Comparison of ENCODE assay signal across 8 mouse cellular contexts in the genomic region with DNA sequence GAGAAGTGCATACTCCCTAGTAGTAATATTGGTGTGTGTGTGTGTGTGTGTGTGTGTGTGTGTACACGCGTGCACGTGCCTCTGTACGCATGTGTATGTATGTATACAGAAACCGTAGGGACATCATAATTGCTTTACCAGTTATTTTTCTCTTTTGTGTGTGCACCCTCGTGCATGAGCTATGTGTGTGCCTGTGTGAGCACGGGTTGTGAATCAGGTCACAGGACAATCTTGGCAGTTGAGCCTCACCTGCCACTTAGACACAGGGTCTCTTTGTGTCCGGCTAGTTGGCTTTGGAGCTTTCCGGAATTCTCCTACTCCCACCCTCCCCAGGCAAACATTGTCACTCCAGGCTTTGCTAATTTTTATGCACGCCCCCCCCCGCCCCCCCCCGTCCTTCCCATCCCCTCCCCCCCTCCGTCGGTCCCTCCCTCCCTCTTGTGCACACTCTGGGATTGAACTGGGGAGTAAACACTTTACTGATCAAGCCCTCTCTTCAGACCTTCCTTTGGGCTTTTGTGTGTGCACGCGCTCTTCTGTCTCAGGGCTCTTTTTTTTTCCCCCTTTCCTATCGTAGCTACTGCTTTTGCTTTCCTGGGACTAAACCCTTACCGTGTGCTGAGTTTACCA. TPM values are rescaled to one million over a fixed set of nuclear protein-coding genes. Genes with fewer than 3 reads are reported as not detected.
DNase-seq lines count a peak whose midpoint lies in the region; ATAC-seq lines count a peak whose summit lies in the region.

TSS of gene Gm11042 (minus strand) at position 51 of the 630 bp plus-strand sequence.

- peak within 1 kb of the TSS; percentile 66 for H3K9ac ChIP-seq in heart, embryonic 12.5 days
- peak within 1 kb of the TSS; percentile 70 for H3K9ac ChIP-seq in forebrain, embryonic 12.5 days
- peak within 1 kb of the TSS; percentile 67 for H3K9ac ChIP-seq in neural tube, embryonic 15.5 days (replicated peaks)

- ATAC-seq in heart, embryonic 12.5 days (ENCODE audit: insufficient number of reproducible peaks, low FRiP score) = 0 out of 2 replicates have a peak, but pooled peaks have one; percentile 53
- peak; percentile 73 for ATAC-seq in forebrain, embryonic 12.5 days (ENCODE audit: low FRiP score)
- peak; percentile 81 for ATAC-seq in neural tube, embryonic 15.5 days (ENCODE audit: low FRiP score)
- no peak for ATAC-seq in erythroid progenitor cell, adult 5-6 weeks (replicated peaks; ENCODE audit: low FRiP score, poor library complexity, severe bottlenecking)

- H3K36me3 ChIP-seq in heart, embryonic 12.5 days = no peaks in the 10 kb centered on the region
- H3K36me3 ChIP-seq in forebrain, embryonic 12.5 days (replicated peaks) = no peaks in the 10 kb centered on the region
- no peaks in the 10 kb centered on the region for H3K36me3 ChIP-seq in neural tube, embryonic 15.5 days

- DNase-seq in heart, adult 8-10 months (ENCODE audit: low spot score) = no peak
- peak; percentile 9 for DNase-seq in NIH3T3 (ENCODE audit: low read depth)
- DNase-seq in kidney, postnatal 14 days = peak; percentile 4
- DNase-seq in spleen, adult 12 weeks (ENCODE audit: low spot score) = no peak

- H3K4me2 ChIP-seq in heart, embryonic 12.5 days = peak within 1 kb of the TSS; percentile 84
- H3K4me2 ChIP-seq in forebrain, embryonic 12.5 days = peak within 1 kb of the TSS; percentile 63
- peak within 1 kb of the TSS; percentile 69 for H3K4me2 ChIP-seq in neural tube, embryonic 15.5 days

- no peaks in the 10 kb centered on the region for H3K9me3 ChIP-seq in heart, embryonic 12.5 days (replicated peaks)
- H3K9me3 ChIP-seq in forebrain, embryonic 12.5 days = no peaks in the 10 kb centered on the region
- H3K9me3 ChIP-seq in neural tube, embryonic 15.5 days (replicated peaks) = no peaks in the 10 kb centered on the region

- H3K27me3 ChIP-seq in heart, embryonic 12.5 days (replicated peaks) = no peaks in the 10 kb centered on the region
- 0 out of 2 replicates have a peak, but pooled peaks cover 3% of the 10 kb centered on the region for H3K27me3 ChIP-seq in forebrain, embryonic 12.5 days
- no peaks in the 10 kb centered on the region for H3K27me3 ChIP-seq in neural tube, embryonic 15.5 days (replicated peaks)

- peak within 1 kb of the TSS; percentile 58 for H3K27ac ChIP-seq in heart, embryonic 12.5 days (ENCODE audit: poor library complexity, severe bottlenecking)
- peak within 1 kb of the TSS; percentile 85 for H3K27ac ChIP-seq in forebrain, embryonic 12.5 days
- peak within 1 kb of the TSS; percentile 87 for H3K27ac ChIP-seq in neural tube, embryonic 15.5 days (replicated peaks)

- WGBS in heart, embryonic 12.5 days = 37% methylated on average over 15 of the region's 18 CpGs
- WGBS in forebrain, embryonic 12.5 days = 34% methylated on average over 16 of the region's 18 CpGs
- WGBS in neural tube, embryonic 15.5 days = 24% methylated on average over 16 of the region's 18 CpGs

- peak within 1 kb of the TSS; percentile 56 for H3K4me3 ChIP-seq in heart, embryonic 12.5 days
- peak within 1 kb of the TSS; percentile 41 for H3K4me3 ChIP-seq in forebrain, embryonic 12.5 days (replicated peaks)
- peak within 1 kb of the TSS; percentile 53 for H3K4me3 ChIP-seq in neural tube, embryonic 15.5 days (replicated peaks)

- H3K4me1 ChIP-seq in heart, embryonic 12.5 days (replicated peaks) = peaks cover 4% of the 10 kb centered on the region; the same call in 1 of the 2 replicates
- H3K4me1 ChIP-seq in forebrain, embryonic 12.5 days = 0 out of 2 replicates have a peak, but pooled peaks cover 2% of the 10 kb centered on the region
- peaks cover 5% of the 10 kb centered on the region for H3K4me1 ChIP-seq in neural tube, embryonic 15.5 days

RNA-seq across cellular contexts. Expression of gene Gm11042, which starts in this region (rescaled TPM):
- not detected in 2 replicates for polyA plus RNA-seq in heart, embryonic 12.5 days (2016; fragmentation: Nextera tagmentation; extraction: Ambion mirVana)
- not detected for total RNA-seq in heart, adult 8-10 months (2022)
- polyA plus RNA-seq in forebrain, embryonic 12.5 days (2016; fragmentation: Nextera tagmentation; extraction: Ambion mirVana) = not detected in 2 replicates
- polyA plus RNA-seq in neural tube, embryonic 15.5 days (2015; fragmentation: Nextera tagmentation; extraction: Ambion mirVana) = not detected in 2 replicates
- total RNA-seq in erythroid progenitor cell, adult 5-6 weeks (2015; ENCODE audit: low replicate concordance) = not detected in 2 replicates
- not detected in 2 replicates for total RNA-seq in erythroid progenitor cell, adult 5-6 weeks (2017; ENCODE audit: low replicate concordance)

Comparison
In these comparisons a context has a peak if more than half of its experiments do, and no peak if none do; other contexts are left out.
1. Peak in ATAC-seq, H3K4me3 ChIP-seq, H3K27ac ChIP-seq, H3K9ac ChIP-seq and H3K4me2 ChIP-seq in heart, embryonic 12.5 days; RNA of the gene not detected or under 1 TPM.
2. Peak in ATAC-seq, H3K4me3 ChIP-seq, H3K27ac ChIP-seq, H3K9ac ChIP-seq and H3K4me2 ChIP-seq in forebrain, embryonic 12.5 days; RNA of the gene not detected or under 1 TPM.
3. Peak in ATAC-seq, H3K4me3 ChIP-seq, H3K27ac ChIP-seq, H3K9ac ChIP-seq and H3K4me2 ChIP-seq in neural tube, embryonic 15.5 days; RNA of the gene not detected or under 1 TPM.
4. DNase-seq: peak in NIH3T3 (single experiment) and kidney, postnatal 14 days (single experiment); none in heart, adult 8-10 months (single experiment) and spleen, adult 12 weeks (single experiment).
5. Peak in every context shown above with its lines, with median percentiles within 50 percentile points of each other: H3K27ac ChIP-seq, H3K4me2 ChIP-seq, H3K4me3 ChIP-seq and H3K9ac ChIP-seq.